Mouse (Mus musculus): Measurements from ENCODE around the gene Col13a1. TPM values are rescaled to one million over a fixed set of nuclear protein-coding genes. Genes with fewer than 3 reads are reported as not detected.

Gene Col13a1
- polyA plus RNA-seq, 1 experiment from 2014 or later = 1.2 TPM

DNA sequence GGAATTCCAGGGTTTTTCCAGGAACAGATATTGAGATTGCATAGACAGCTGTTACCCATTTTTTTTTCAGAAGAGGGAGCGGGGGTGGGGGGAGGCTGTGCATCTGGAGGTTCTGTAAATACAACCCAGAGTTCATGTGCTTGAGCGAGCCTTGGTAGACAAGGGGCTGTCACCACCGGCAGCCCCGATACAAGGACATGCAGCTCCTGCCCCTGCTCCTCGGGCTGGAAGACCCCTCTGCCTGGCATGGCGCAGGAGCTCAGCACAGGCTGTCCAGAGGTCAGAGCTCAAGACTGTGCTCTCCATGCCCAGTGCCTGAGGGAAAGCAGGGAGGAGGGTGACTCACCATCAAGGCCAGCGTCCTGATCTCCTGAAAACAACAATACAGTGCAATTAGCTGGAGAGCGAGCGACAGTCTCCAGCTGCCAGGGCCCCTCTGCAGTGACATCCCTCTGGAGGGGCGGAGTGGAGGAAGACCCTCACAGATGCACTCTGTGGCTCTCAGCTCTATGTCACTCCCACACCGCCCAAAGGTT, 112.8 kb downstream of the Col13a1 start:
- no peak overlapping the region for H3K27ac ChIP-seq (ENCODE audit: low read depth, low read length)
- no peak overlapping the region for H3K4me3 ChIP-seq (ENCODE audit: low read depth, low read length)
- no peaks in the 10 kb centered on the region for H3K36me3 ChIP-seq (ENCODE audit: control insufficient read depth, insufficient read depth, low read length)

GRCm38 (mm10) chr10:61859451-61859850, 119.5 kb downstream of the Col13a1 start:
- no peak overlapping the region for H3K4me3 ChIP-seq (ENCODE audit: low read depth, low read length)
- WGBS = 95% methylated on average over 2 of the region's 2 CpGs
- H3K9ac ChIP-seq (ENCODE audit: low read length) = no peak overlapping the region

More for the DNA sequence above, 112.8 kb downstream of the Col13a1 start:
- DNase-seq (ENCODE audit: low spot score) (no peak), ATAC-seq (replicated peaks; ENCODE audit: low FRiP score) (no peak)
- 73% methylated on average over 11 of the region's 11 CpGs for WGBS
- H3K4me1 ChIP-seq (replicated peaks; ENCODE audit: control insufficient read depth, insufficient read depth, low read length) = no peaks in the 10 kb centered on the region
- H3K9ac ChIP-seq (ENCODE audit: low read length) = no peak overlapping the region
- H3K4me2 ChIP-seq (ENCODE audit: low read depth, low read length, severe bottlenecking) = no peak overlapping the region
- peaks cover 18% of the 10 kb centered on the region for H3K9me3 ChIP-seq (ENCODE audit: control insufficient read depth, low read length)
- H3K27me3 ChIP-seq (ENCODE audit: control insufficient read depth, insufficient read depth, low read length) = no peaks in the 10 kb centered on the region

GRCm38 (mm10) chr10:61855139-61855675, 123.7 kb downstream of the Col13a1 start:
- no peaks in the 10 kb centered on the region for H3K36me3 ChIP-seq (ENCODE audit: control insufficient read depth, insufficient read depth, low read length)
- H3K4me2 ChIP-seq (ENCODE audit: low read depth, low read length, severe bottlenecking) = no peak overlapping the region
- H3K4me3 ChIP-seq (ENCODE audit: low read depth, low read length) = no peak overlapping the region
- no peak overlapping the region for H3K9ac ChIP-seq (ENCODE audit: low read length)
- no peak for ATAC-seq (replicated peaks; ENCODE audit: low FRiP score)
- no peaks in the 10 kb centered on the region for H3K4me1 ChIP-seq (replicated peaks; ENCODE audit: control insufficient read depth, insufficient read depth, low read length)
- WGBS = 80% methylated on average over 8 of the region's 8 CpGs
- no peaks in the 10 kb centered on the region for H3K9me3 ChIP-seq (ENCODE audit: control insufficient read depth, low read length)
- H3K27ac ChIP-seq (ENCODE audit: low read depth, low read length) = no peak overlapping the region
- DNase-seq (ENCODE audit: low spot score) = no peak
- H3K27me3 ChIP-seq (ENCODE audit: control insufficient read depth, insufficient read depth, low read length) = no peaks in the 10 kb centered on the region

More at GRCm38 (mm10) chr10:61859451-61859850, 119.5 kb downstream of the Col13a1 start:
- no peak for ATAC-seq (replicated peaks; ENCODE audit: low FRiP score)
- Histone ChIP-seq H3K36me3 (ENCODE audit: control insufficient read depth, insufficient read depth, low read length) (no peaks in the 10 kb centered on the region), H3K9me3 (ENCODE audit: control insufficient read depth, low read length) (peaks cover 18% of the 10 kb centered on the region), H3K27ac (ENCODE audit: low read depth, low read length) (no peak overlapping the region), H3K27me3 (ENCODE audit: control insufficient read depth, insufficient read depth, low read length) (no peaks in the 10 kb centered on the region), H3K4me2 (ENCODE audit: low read depth, low read length, severe bottlenecking) (no peak overlapping the region), H3K4me1 (replicated peaks; ENCODE audit: control insufficient read depth, insufficient read depth, low read length) (no peaks in the 10 kb centered on the region)
- no peak for DNase-seq (ENCODE audit: low spot score)

DNA sequence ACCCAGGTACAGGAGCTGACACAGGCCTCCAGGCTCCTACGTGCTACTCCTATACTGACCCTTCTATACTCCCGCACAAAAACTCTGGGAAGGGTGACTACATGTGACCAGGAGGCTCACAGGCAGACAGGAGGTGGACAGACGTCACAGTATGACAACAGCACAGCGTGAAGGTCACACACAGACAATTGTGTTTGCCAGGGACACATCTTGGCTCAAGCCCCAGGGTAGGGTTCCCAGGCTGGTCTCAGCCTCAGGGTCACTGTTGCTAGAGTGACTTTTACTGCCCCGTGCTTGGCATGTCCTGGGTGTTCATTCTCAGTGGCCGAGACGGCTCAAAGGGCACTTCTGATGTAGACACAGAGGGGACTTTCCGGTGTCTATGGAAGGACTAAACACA, 126.1 kb downstream of the Col13a1 start:
- Histone ChIP-seq H3K27me3 (ENCODE audit: control insufficient read depth, insufficient read depth, low read length) (no peaks in the 10 kb centered on the region), H3K36me3 (ENCODE audit: control insufficient read depth, insufficient read depth, low read length) (no peaks in the 10 kb centered on the region), H3K9me3 (ENCODE audit: control insufficient read depth, low read length) (no peaks in the 10 kb centered on the region), H3K4me1 (replicated peaks; ENCODE audit: control insufficient read depth, insufficient read depth, low read length) (no peaks in the 10 kb centered on the region), H3K4me3 (ENCODE audit: low read depth, low read length) (no peak overlapping the region), H3K4me2 (ENCODE audit: low read depth, low read length, severe bottlenecking) (no peak overlapping the region), H3K27ac (ENCODE audit: low read depth, low read length) (no peak overlapping the region), H3K9ac (ENCODE audit: low read length) (no peak overlapping the region)
- DNase-seq (ENCODE audit: low spot score) (no peak), ATAC-seq (replicated peaks; ENCODE audit: low FRiP score) (no peak)
- WGBS = 86% methylated on average over 8 of the region's 8 CpGs

- DNase-seq (ENCODE audit: low spot score) (no peak), ATAC-seq (replicated peaks; ENCODE audit: low FRiP score) (no peak)
- Histone ChIP-seq H3K9me3 (ENCODE audit: control insufficient read depth, low read length) (no peaks in the 10 kb centered on the region), H3K9ac (ENCODE audit: low read length) (no peak overlapping the region), H3K4me3 (ENCODE audit: low read depth, low read length) (no peak overlapping the region), H3K27me3 (ENCODE audit: control insufficient read depth, insufficient read depth, low read length) (no peaks in the 10 kb centered on the region), H3K27ac (ENCODE audit: low read depth, low read length) (no peak overlapping the region), H3K36me3 (ENCODE audit: control insufficient read depth, insufficient read depth, low read length) (no peaks in the 10 kb centered on the region), H3K4me2 (ENCODE audit: low read depth, low read length, severe bottlenecking) (no peak overlapping the region), H3K4me1 (replicated peaks; ENCODE audit: control insufficient read depth, insufficient read depth, low read length) (no peaks in the 10 kb centered on the region)
- 94% methylated on average over 6 of the region's 6 CpGs for WGBS
Observed at GRCm38 (mm10) chr10:61848553-61848952, 130.4 kb downstream of the Col13a1 start.

- Histone ChIP-seq H3K9me3 (ENCODE audit: control insufficient read depth, low read length) (no peaks in the 10 kb centered on the region), H3K36me3 (ENCODE audit: control insufficient read depth, insufficient read depth, low read length) (no peaks in the 10 kb centered on the region), H3K4me1 (replicated peaks; ENCODE audit: control insufficient read depth, insufficient read depth, low read length) (no peaks in the 10 kb centered on the region), H3K4me2 (ENCODE audit: low read depth, low read length, severe bottlenecking) (no peak overlapping the region), H3K9ac (ENCODE audit: low read length) (no peak overlapping the region), H3K27me3 (ENCODE audit: control insufficient read depth, insufficient read depth, low read length) (no peaks in the 10 kb centered on the region), H3K4me3 (ENCODE audit: low read depth, low read length) (no peak overlapping the region), H3K27ac (ENCODE audit: low read depth, low read length) (no peak overlapping the region)
- ATAC-seq (replicated peaks; ENCODE audit: low FRiP score) = no peak
- 87% methylated on average over 4 of the region's 4 CpGs for WGBS
- no peak for DNase-seq (ENCODE audit: low spot score)
Observed at GRCm38 (mm10) chr10:61845476-61845875, 133.4 kb downstream of the Col13a1 start.

GRCm38 (mm10) chr10:61844475-61844874, 134.4 kb downstream of the Col13a1 start:
- no peak overlapping the region for H3K4me2 ChIP-seq (ENCODE audit: low read depth, low read length, severe bottlenecking)
- no peaks in the 10 kb centered on the region for H3K4me1 ChIP-seq (replicated peaks; ENCODE audit: control insufficient read depth, insufficient read depth, low read length)
- H3K9me3 ChIP-seq (ENCODE audit: control insufficient read depth, low read length) = no peaks in the 10 kb centered on the region
- H3K36me3 ChIP-seq (ENCODE audit: control insufficient read depth, insufficient read depth, low read length) = no peaks in the 10 kb centered on the region
- WGBS = 75% methylated on average over 7 of the region's 7 CpGs
- no peak overlapping the region for H3K9ac ChIP-seq (ENCODE audit: low read length)
- ATAC-seq (replicated peaks; ENCODE audit: low FRiP score) = no peak
- no peak for DNase-seq (ENCODE audit: low spot score)
- H3K27ac ChIP-seq (ENCODE audit: low read depth, low read length) = no peak overlapping the region
- H3K27me3 ChIP-seq (ENCODE audit: control insufficient read depth, insufficient read depth, low read length) = no peaks in the 10 kb centered on the region
- H3K4me3 ChIP-seq (ENCODE audit: low read depth, low read length) = no peak overlapping the region

DNA sequence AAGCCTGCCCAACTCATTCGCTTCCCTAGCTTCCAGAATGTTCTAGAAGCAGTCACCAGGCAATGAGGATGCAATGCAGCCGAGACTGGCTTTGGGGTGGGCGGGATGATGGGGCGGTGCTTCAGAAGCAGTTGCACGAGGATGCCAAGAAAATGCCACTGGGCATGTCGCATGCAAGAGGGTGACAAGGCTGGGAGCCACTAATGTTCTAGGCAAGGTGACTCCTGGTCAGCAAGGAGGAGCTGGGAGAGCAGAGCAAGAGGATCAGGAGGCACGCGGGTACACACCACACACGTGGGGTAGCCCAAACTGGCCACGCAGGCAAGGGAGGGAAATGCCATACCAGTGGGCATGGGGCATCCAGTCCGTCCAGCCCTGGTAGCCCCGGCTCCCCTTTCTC, 136.6 kb downstream of the Col13a1 start:
- WGBS = 89% methylated on average over 12 of the region's 12 CpGs
- no peaks in the 10 kb centered on the region for H3K27me3 ChIP-seq (ENCODE audit: control insufficient read depth, insufficient read depth, low read length)
- H3K4me3 ChIP-seq (ENCODE audit: low read depth, low read length) = no peak overlapping the region
- H3K4me2 ChIP-seq (ENCODE audit: low read depth, low read length, severe bottlenecking) = no peak overlapping the region
- no peak overlapping the region for H3K9ac ChIP-seq (ENCODE audit: low read length)
- no peak overlapping the region for H3K27ac ChIP-seq (ENCODE audit: low read depth, low read length)
- ATAC-seq (replicated peaks; ENCODE audit: low FRiP score) = no peak
- no peak for DNase-seq (ENCODE audit: low spot score)
- no peaks in the 10 kb centered on the region for H3K9me3 ChIP-seq (ENCODE audit: control insufficient read depth, low read length)
- no peaks in the 10 kb centered on the region for H3K4me1 ChIP-seq (replicated peaks; ENCODE audit: control insufficient read depth, insufficient read depth, low read length)
- H3K36me3 ChIP-seq (ENCODE audit: control insufficient read depth, insufficient read depth, low read length) = no peaks in the 10 kb centered on the region

GRCm38 (mm10) chr10:61839326-61839725, 139.6 kb downstream of the Col13a1 start:
- DNase-seq (ENCODE audit: low spot score) = no peak
- 85% methylated on average over 9 of the region's 9 CpGs for WGBS

More at GRCm38 (mm10) chr10:61839326-61839725, 139.6 kb downstream of the Col13a1 start:
- no peaks in the 10 kb centered on the region for H3K4me1 ChIP-seq (replicated peaks; ENCODE audit: control insufficient read depth, insufficient read depth, low read length)
- no peaks in the 10 kb centered on the region for H3K9me3 ChIP-seq (ENCODE audit: control insufficient read depth, low read length)
- no peak for ATAC-seq (replicated peaks; ENCODE audit: low FRiP score)
- no peak overlapping the region for H3K9ac ChIP-seq (ENCODE audit: low read length)
- H3K36me3 ChIP-seq (ENCODE audit: control insufficient read depth, insufficient read depth, low read length) = no peaks in the 10 kb centered on the region
- H3K4me2 ChIP-seq (ENCODE audit: low read depth, low read length, severe bottlenecking) = no peak overlapping the region
- H3K27ac ChIP-seq (ENCODE audit: low read depth, low read length) = no peak overlapping the region
- no peaks in the 10 kb centered on the region for H3K27me3 ChIP-seq (ENCODE audit: control insufficient read depth, insufficient read depth, low read length)
- H3K4me3 ChIP-seq (ENCODE audit: low read depth, low read length) = no peak overlapping the region

Measured in forebrain, embryonic 11.5 days (tissue).